Mouse (Mus musculus): ENCODE measurements around the gene Rab35. TPM values are rescaled to one million over a fixed set of nuclear protein-coding genes. Genes with fewer than 3 reads are reported as not detected.

Rab35 gene
- polyA plus RNA-seq, 1 experiment from 2014 or later: 19.9 TPM

DNA sequence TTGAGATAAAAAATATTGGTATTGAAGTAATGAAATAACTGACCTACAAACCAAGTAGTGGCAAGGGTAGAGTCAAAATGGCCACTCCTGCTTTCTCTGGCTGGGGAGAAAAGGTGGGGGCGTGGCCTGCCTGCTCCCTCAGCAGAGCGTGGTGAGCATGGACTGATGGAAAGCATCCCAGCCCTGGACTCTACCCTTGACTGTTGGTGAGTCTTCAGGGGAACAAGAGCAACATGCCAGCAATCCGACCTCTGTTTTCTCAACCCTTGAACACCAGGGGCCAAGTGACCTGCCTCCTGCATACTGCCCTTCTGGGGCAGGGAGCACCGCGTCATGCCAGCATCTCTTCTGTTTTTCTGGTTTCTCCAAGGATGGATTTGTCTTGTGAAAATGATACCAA is 65.1 kb downstream of the Rab35 start:
- Histone ChIP-seq H3K27ac (ENCODE audit: low read depth) (no peak overlapping the region), H3K4me1 (ENCODE audit: insufficient read depth) (no peaks in the 10 kb centered on the region), H3K4me3 (ENCODE audit: low read depth, low read length) (no peak overlapping the region), H3K27me3 (ENCODE audit: insufficient read depth, low read length) (no peaks in the 10 kb centered on the region), H3K9ac (no peak overlapping the region), H3K9me3 (ENCODE audit: low read depth, low read length) (no peaks in the 10 kb centered on the region), H3K36me3 (ENCODE audit: insufficient read depth) (no peaks in the 10 kb centered on the region), H3K4me2 (no peak overlapping the region)
- ATAC-seq (ENCODE audit: insufficient read depth) (no peak), DNase-seq (no peak)
- WGBS: 65% methylated on average over 5 of the region's 5 CpGs
- TF ChIP-seq CTCF (IDR thresholded peaks at IDR 0.05; ENCODE audit: low read depth): no peak

Small RNA genes within 50 kb of the gene (microRNA-seq; reads per million reads assigned to microRNA genes)
- not detected for gene Mir7030 (ENCODE audit: borderline number of aligned reads)

Other genes starting within 250 kb of the Rab35 start
- 17.1 and 21.2 TPM in 2 replicates for gene Msi1, start 202.3 kb upstream of the Rab35 start, polyA plus RNA-seq (2014; fragmentation: Nextera tagmentation; extraction: Ambion mirVana)
- 4.5 and 5.6 TPM in 2 replicates for gene Pla2g1b, start 165.6 kb upstream of the Rab35 start, polyA plus RNA-seq (2014; fragmentation: Nextera tagmentation; extraction: Ambion mirVana)
- 22.8 and 23.9 TPM in 2 replicates for gene Sirt4, start 147.2 kb upstream of the Rab35 start, polyA plus RNA-seq (2014; fragmentation: Nextera tagmentation; extraction: Ambion mirVana)
- gene Pxn, start 125.2 kb upstream of the Rab35 start, polyA plus RNA-seq (2014; fragmentation: Nextera tagmentation; extraction: Ambion mirVana): 22.3 and 25.2 TPM in 2 replicates
- gene Rplp0, start 72.4 kb upstream of the Rab35 start, polyA plus RNA-seq (2014; fragmentation: Nextera tagmentation; extraction: Ambion mirVana): 1,859 and 1,954 TPM in 2 replicates
- 52.9 and 58.8 TPM in 2 replicates for gene Gcn1l1, start 66.7 kb upstream of the Rab35 start, polyA plus RNA-seq (2014; fragmentation: Nextera tagmentation; extraction: Ambion mirVana)
- gene Bicdl1, start 99.7 kb downstream of the Rab35 start, polyA plus RNA-seq (2014; fragmentation: Nextera tagmentation; extraction: Ambion mirVana): 10.7 and 11.1 TPM in 2 replicates
- 39.7 and 46.7 TPM in 2 replicates for gene Cit, start 213.4 kb downstream of the Rab35 start, polyA plus RNA-seq (2014; fragmentation: Nextera tagmentation; extraction: Ambion mirVana)

Measured in lung, embryonic 14.5 days (tissue).